Mouse (Mus musculus): ENCODE measurements around the gene Bpifa3. TPM values are rescaled to one million over a fixed set of nuclear protein-coding genes. Genes with fewer than 3 reads are reported as not detected.
A peak's percentile ranks its signal among the peaks of the same experiment; 100 is the strongest.
"Not testable (repeated sequence)": the region's sequence is repeated elsewhere in the genome, so short reads cannot be mapped to it uniquely, and the experiment has no call there.

Bpifa3 gene
- polyA plus RNA-seq, 1 experiment from 2014 or later: not detected

GRCm38 (mm10) chr2:154162307-154162706 lies 32.2 kb downstream of the Bpifa3 start, which contains the start of gene Bpifa5:
Gene Bpifa5, plus strand, starts transcription at chr2:154162607.
- Histone ChIP-seq H3K36me3 (ENCODE audit: insufficient read depth, low read length) (no peaks in the 10 kb centered on the region), H3K4me3 (replicated peaks; ENCODE audit: low read depth, low read length) (no peak within 1 kb of the TSS), H3K9ac (ENCODE audit: low read depth, low read length) (no peak within 1 kb of the TSS), H3K4me2 (ENCODE audit: low read length) (no peak within 1 kb of the TSS), H3K27me3 (ENCODE audit: insufficient read depth, low read length) (no peaks in the 10 kb centered on the region), H3K27ac (no peak within 1 kb of the TSS), H3K9me3 (replicated peaks; ENCODE audit: low read length) (no peaks in the 10 kb centered on the region), H3K4me1 (replicated peaks; ENCODE audit: insufficient read depth, low read length) (no peaks in the 10 kb centered on the region)
- no peak for DNase-seq (ENCODE audit: low spot score)
- no peak for ATAC-seq (replicated peaks; ENCODE audit: low FRiP score, low read depth)
- no peak for TF ChIP-seq CTCF (IDR thresholded peaks at IDR 0.05; ENCODE audit: low read depth)
- whole genome bisulfite sequencing: 77% methylated on average over 8 of the region's 8 CpGs

DNA sequence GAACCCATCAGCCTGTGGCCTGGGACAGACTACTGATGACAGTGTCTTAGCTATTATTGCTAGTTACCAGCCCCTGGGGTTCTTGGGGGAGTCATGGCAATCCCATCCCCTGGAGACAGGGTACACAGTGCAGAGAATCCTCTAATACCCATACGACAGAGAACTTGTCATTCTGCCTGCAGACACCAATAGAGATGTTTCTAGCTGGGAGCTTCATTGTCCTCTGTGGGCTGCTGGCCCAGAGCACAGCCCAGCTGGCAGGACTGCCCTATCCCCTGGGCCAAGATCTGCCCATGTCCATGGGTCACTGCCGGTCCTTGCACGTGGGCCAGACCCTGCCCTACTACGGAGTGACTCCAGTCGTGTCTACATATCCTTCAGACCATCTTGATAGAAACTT lies 33.2 kb downstream of the Bpifa3 start:
- no peaks in the 10 kb centered on the region for H3K36me3 ChIP-seq (ENCODE audit: insufficient read depth, low read length)
- TF ChIP-seq CTCF (IDR thresholded peaks at IDR 0.05; ENCODE audit: low read depth): no peak
- DNase-seq (ENCODE audit: low spot score): no peak
- no peaks in the 10 kb centered on the region for H3K27me3 ChIP-seq (ENCODE audit: insufficient read depth, low read length)
- no peaks in the 10 kb centered on the region for H3K4me1 ChIP-seq (replicated peaks; ENCODE audit: insufficient read depth, low read length)
- no peaks in the 10 kb centered on the region for H3K9me3 ChIP-seq (replicated peaks; ENCODE audit: low read length)
- H3K9ac ChIP-seq (ENCODE audit: low read depth, low read length): no peak overlapping the region
- WGBS: 88% methylated on average over 5 of the region's 5 CpGs
- no peak overlapping the region for H3K27ac ChIP-seq
- ATAC-seq (replicated peaks; ENCODE audit: low FRiP score, low read depth): no peak
- no peak overlapping the region for H3K4me2 ChIP-seq (ENCODE audit: low read length)
- no peak overlapping the region for H3K4me3 ChIP-seq (replicated peaks; ENCODE audit: low read depth, low read length)

- 43% methylated on average over 3 of the region's 3 CpGs for WGBS
- Histone ChIP-seq H3K9me3 (replicated peaks; ENCODE audit: low read length) (no peaks in the 10 kb centered on the region), H3K4me1 (replicated peaks; ENCODE audit: insufficient read depth, low read length) (no peaks in the 10 kb centered on the region), H3K4me2 (ENCODE audit: low read length) (no peak overlapping the region), H3K27me3 (ENCODE audit: insufficient read depth, low read length) (no peaks in the 10 kb centered on the region), H3K36me3 (ENCODE audit: insufficient read depth, low read length) (no peaks in the 10 kb centered on the region), H3K27ac (no peak overlapping the region), H3K9ac (ENCODE audit: low read depth, low read length) (no peak overlapping the region), H3K4me3 (replicated peaks; ENCODE audit: low read depth, low read length) (no peak overlapping the region)
- no peak for TF ChIP-seq CTCF (IDR thresholded peaks at IDR 0.05; ENCODE audit: low read depth)
- no peak for ATAC-seq (replicated peaks; ENCODE audit: low FRiP score, low read depth)
- DNase-seq (ENCODE audit: low spot score): peak; percentile 27
Measured at GRCm38 (mm10) chr2:154169172-154169571, 39.0 kb downstream of the Bpifa3 start.

DNA sequence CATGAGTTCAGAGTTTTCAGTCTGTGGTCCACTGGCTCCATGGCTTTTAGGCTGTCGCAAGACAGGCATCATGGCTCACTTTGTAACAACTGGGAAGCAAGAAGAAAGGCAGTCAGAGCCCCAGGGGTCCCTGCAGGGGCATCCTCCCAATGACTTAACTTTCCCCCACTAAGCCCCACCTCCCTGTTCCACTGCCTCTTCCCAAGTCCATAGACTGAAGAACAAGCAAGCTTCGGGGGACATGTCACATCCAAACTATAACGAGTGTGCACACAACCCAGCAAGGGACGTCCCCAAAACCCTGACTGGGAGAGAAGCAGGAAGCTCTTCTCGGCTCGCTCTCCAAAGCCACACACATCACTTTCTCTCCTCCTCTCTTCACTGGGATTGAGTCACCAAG lies 41.5 kb downstream of the Bpifa3 start:
- ATAC-seq (replicated peaks; ENCODE audit: low FRiP score, low read depth) (no peak), DNase-seq (ENCODE audit: low spot score) (no peak)
- Histone ChIP-seq H3K4me1 (replicated peaks; ENCODE audit: insufficient read depth, low read length) (no peaks in the 10 kb centered on the region), H3K27me3 (ENCODE audit: insufficient read depth, low read length) (no peaks in the 10 kb centered on the region), H3K9ac (ENCODE audit: low read depth, low read length) (no peak overlapping the region), H3K4me3 (replicated peaks; ENCODE audit: low read depth, low read length) (no peak overlapping the region), H3K4me2 (ENCODE audit: low read length) (no peak overlapping the region), H3K27ac (no peak overlapping the region), H3K9me3 (replicated peaks; ENCODE audit: low read length) (no peaks in the 10 kb centered on the region), H3K36me3 (ENCODE audit: insufficient read depth, low read length) (no peaks in the 10 kb centered on the region)
- TF ChIP-seq CTCF (IDR thresholded peaks at IDR 0.05; ENCODE audit: low read depth): no peak
- WGBS: 75% methylated on average over 6 of the region's 6 CpGs

- H3K4me1 ChIP-seq (replicated peaks; ENCODE audit: insufficient read depth, low read length): no peaks in the 10 kb centered on the region
- no peaks in the 10 kb centered on the region for H3K27me3 ChIP-seq (ENCODE audit: insufficient read depth, low read length)
- DNase-seq (ENCODE audit: low spot score) (peak; percentile 66), ATAC-seq (replicated peaks; ENCODE audit: low FRiP score, low read depth) (no peak)
- H3K36me3 ChIP-seq (ENCODE audit: insufficient read depth, low read length): no peaks in the 10 kb centered on the region
- peak; percentile 86 for TF ChIP-seq CTCF (IDR thresholded peaks at IDR 0.05; ENCODE audit: low read depth)
- H3K9me3 ChIP-seq (replicated peaks; ENCODE audit: low read length): no peaks in the 10 kb centered on the region
- H3K4me2 ChIP-seq (ENCODE audit: low read length): no peak overlapping the region
- no peak overlapping the region for H3K4me3 ChIP-seq (replicated peaks; ENCODE audit: low read depth, low read length)
- no peak overlapping the region for H3K27ac ChIP-seq
- 46% methylated on average over 1 of the region's 1 CpGs for WGBS
- no peak overlapping the region for H3K9ac ChIP-seq (ENCODE audit: low read depth, low read length)
Measured at GRCm38 (mm10) chr2:154173313-154173712, 43.2 kb downstream of the Bpifa3 start.

- 78% methylated on average over 7 of the region's 7 CpGs for WGBS
- not testable (repeated sequence) for H3K9ac ChIP-seq (ENCODE audit: low read depth, low read length); H3K27me3 ChIP-seq (ENCODE audit: insufficient read depth, low read length); H3K4me1 ChIP-seq (replicated peaks; ENCODE audit: insufficient read depth, low read length); ATAC-seq (replicated peaks; ENCODE audit: low FRiP score, low read depth); H3K4me2 ChIP-seq (ENCODE audit: low read length); H3K36me3 ChIP-seq (ENCODE audit: insufficient read depth, low read length); H3K27ac ChIP-seq; H3K4me3 ChIP-seq (replicated peaks; ENCODE audit: low read depth, low read length); H3K9me3 ChIP-seq (replicated peaks; ENCODE audit: low read length); DNase-seq (ENCODE audit: low spot score)
Measured at GRCm38 (mm10) chr2:154181900-154182299, 51.8 kb downstream of the Bpifa3 start.

GRCm38 (mm10) chr2:154183061-154183460 lies 52.9 kb downstream of the Bpifa3 start:
- DNase-seq (ENCODE audit: low spot score); H3K27ac ChIP-seq; H3K36me3 ChIP-seq (ENCODE audit: insufficient read depth, low read length); H3K4me3 ChIP-seq (replicated peaks; ENCODE audit: low read depth, low read length); ATAC-seq (replicated peaks; ENCODE audit: low FRiP score, low read depth); H3K4me1 ChIP-seq (replicated peaks; ENCODE audit: insufficient read depth, low read length); H3K9me3 ChIP-seq (replicated peaks; ENCODE audit: low read length); H3K27me3 ChIP-seq (ENCODE audit: insufficient read depth, low read length); H3K4me2 ChIP-seq (ENCODE audit: low read length); H3K9ac ChIP-seq (ENCODE audit: low read depth, low read length): not testable (repeated sequence)
- 67% methylated on average over 4 of the region's 4 CpGs for WGBS

All from kidney, postnatal 0 days (tissue).